Mouse (Mus musculus) central nervous system, embryonic 18 days (tissue): ENCODE data around the gene Cplx2. TPM values are rescaled to one million over a fixed set of nuclear protein-coding genes. Genes with fewer than 3 reads are reported as not detected.

Source experiments
- polyA plus RNA-seq: library from polyadenylated mRNA; depleted of rRNA; stranded (reverse); fragments of >200 nt; gene quantifications from 2 replicates; pipeline ENCODE4 v1.2.3, GENCODE M21; 2012; rRNA removed

The Cplx2 gene
- 70.4 and 81.0 TPM in 2 replicates for polyA plus RNA-seq

GRCm38 (mm10) chr13:54371049-54371386 is at the start of gene Cplx2:
Cplx2 (plus strand) TSS chr13:54371349.

Other genes with a start within 250 kb of the Cplx2 start
- 2.2 and 2.5 TPM in 2 replicates for gene Hrh2, start 179.2 kb upstream of the Cplx2 start, polyA plus RNA-seq
- 38.3 and 41.1 TPM in 2 replicates for gene Thoc3, start 97.5 kb downstream of the Cplx2 start, polyA plus RNA-seq
- gene Simc1, start 132.4 kb downstream of the Cplx2 start, polyA plus RNA-seq = 36.2 and 37.5 TPM in 2 replicates
- gene 4833439L19Rik, start 194.1 kb downstream of the Cplx2 start, polyA plus RNA-seq = 152 and 154 TPM in 2 replicates
- gene Arl10, start 203.7 kb downstream of the Cplx2 start, polyA plus RNA-seq = 95.8 and 99.7 TPM in 2 replicates
- gene Nop16, start 218.7 kb downstream of the Cplx2 start, polyA plus RNA-seq = 47.4 and 47.7 TPM in 2 replicates
- gene Higd2a, start 218.9 kb downstream of the Cplx2 start, polyA plus RNA-seq = 163 and 182 TPM in 2 replicates
- gene Cltb, start 240.0 kb downstream of the Cplx2 start, polyA plus RNA-seq = 168 and 176 TPM in 2 replicates